Mouse (Mus musculus) small intestine, adult 2 months (tissue): ENCODE data around the gene Ephx4.

Experiments used
- CTCF ChIP-seq: fragments of 200-500 bp; IDR thresholded peaks from 2 replicates; pipeline ENCODE4 v1.5.1; 2012; ENCODE audit warnings: low read depth, mild to moderate bottlenecking, control low read depth, inconsistent platforms, low read length, moderate library complexity, mixed read lengths; ENCODE audit not compliant: insufficient replicate concordance, insufficient read length; ENCODE audit errors: extremely low read depth
- POLR2A ChIP-seq: fragments of 200-500 bp; IDR thresholded peaks from 2 replicates; pipeline ENCODE4 v1.6.1; 2012; ENCODE audit warnings: low read depth, mild to moderate bottlenecking, control low read depth, inconsistent platforms, low read length, moderate library complexity

DNA sequence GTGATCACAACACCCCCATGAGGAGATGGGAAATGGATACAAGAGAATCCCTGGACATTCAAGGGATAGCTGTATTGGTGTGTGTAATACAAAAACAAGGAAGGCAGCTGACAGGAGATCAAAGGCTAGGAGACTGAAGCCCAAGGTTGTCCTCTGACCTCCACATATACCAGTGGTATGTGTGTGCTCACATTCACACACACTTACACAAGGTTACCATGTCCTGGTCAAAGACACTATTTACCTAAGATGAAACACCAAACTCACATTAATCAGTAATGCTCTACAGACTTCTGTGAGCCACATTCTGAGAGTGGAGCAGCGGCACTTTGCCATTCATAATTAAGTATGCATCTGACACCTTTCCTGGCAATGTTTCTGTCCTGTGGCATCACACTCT, 7.8 kb downstream of the Ephx4 start:
- no peak for TF ChIP-seq POLR2A
- no peak for TF ChIP-seq CTCF
